Mouse (Mus musculus): ENCODE data around the gene Hist2h4.
"Not testable (repeated sequence)": the region's sequence is repeated elsewhere in the genome, so short reads cannot be mapped to it uniquely, and the experiment has no call there.

Hist2h4 gene

DNA sequence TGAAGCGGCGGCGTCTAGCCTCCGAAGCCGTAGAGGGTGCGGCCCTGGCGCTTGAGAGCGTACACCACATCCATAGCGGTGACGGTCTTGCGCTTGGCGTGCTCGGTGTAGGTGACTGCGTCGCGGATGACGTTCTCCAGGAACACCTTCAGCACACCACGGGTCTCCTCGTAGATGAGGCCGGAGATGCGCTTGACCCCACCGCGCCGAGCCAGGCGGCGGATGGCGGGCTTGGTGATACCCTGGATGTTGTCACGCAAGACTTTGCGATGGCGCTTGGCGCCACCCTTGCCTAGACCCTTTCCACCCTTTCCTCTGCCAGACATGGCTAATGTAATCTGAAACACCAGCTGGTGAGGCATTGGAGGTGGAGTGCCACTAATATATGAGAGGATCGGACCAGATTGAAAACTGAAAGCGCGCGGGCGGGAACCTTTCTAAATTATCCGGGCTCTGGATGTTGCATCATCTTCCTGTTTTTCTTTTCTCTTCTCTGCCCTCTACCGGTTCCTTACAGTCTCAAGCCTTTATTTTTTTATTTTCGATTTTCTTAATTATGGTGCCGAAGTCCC is at the start of gene Hist2h4:
TSS of gene Hist2h4 (minus strand) at position 333 of the 572 bp plus-strand sequence.
- peak; percentile 98 to 99 for DNase-seq (ENCODE audit: low spot score in 2 of 2)

DNA sequence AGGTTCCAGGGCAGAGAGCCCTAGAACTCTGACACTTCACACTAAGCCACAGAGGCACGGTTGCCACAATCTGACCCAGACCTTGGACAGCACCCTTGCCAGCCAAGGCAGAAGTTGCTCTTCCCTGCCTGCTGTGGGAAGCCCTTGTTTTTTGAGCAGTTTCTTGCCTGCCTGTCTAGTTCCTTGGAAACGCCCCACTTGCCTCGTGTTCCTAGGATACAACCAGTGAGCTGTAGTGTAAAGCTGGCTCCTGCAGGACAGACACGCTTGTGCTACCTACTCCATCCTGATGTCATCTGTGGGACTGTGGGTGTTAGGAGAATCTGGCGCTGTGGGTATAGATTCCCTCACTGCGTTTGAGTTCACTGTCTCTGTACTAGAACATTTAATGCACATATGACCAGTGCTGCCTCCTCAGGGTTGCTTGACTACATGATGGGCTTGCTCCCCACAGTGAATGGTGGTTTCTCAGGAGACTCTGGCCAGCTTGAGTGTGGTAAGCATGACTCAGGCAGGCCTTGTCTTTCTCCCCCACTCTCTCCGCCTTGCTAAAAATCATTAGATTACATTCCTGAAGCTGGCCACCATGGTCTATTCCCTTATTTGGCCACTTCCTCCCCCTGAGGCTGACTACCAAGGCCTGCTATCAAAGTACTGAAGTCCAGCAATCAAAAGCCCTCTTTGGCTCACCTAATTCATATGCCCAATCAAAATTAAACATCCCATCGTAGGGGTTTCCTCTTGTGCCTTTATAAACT is 49.4 kb upstream of the Hist2h4 start:
- no peak for DNase-seq (ENCODE audit: low spot score in 2 of 2)

- no peak for DNase-seq (ENCODE audit: low spot score in 2 of 2)
Measured at GRCm38 (mm10) chr3:96309441-96309840, 46.3 kb upstream of the Hist2h4 start.

DNA sequence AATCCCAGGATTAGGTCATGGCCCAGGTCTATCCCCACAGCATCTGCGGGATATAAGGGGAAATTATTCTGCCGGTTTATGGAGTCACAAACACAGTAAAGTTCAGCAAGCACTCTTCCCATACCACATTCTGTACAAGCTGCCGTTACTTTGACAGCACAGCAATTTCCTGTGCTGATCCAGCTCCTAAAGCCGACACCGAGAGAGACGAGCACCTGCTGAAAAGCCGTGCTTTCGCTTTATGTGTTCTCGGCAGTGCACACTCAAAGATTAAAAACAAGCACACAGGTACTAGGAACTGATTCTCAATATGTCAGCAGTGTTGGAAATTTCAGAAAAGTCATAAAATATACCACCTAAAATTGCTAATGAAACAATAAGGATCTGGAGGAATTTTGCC is 43.4 kb upstream of the Hist2h4 start:
- DNase-seq (ENCODE audit: low spot score in 2 of 2): no peak

DNA sequence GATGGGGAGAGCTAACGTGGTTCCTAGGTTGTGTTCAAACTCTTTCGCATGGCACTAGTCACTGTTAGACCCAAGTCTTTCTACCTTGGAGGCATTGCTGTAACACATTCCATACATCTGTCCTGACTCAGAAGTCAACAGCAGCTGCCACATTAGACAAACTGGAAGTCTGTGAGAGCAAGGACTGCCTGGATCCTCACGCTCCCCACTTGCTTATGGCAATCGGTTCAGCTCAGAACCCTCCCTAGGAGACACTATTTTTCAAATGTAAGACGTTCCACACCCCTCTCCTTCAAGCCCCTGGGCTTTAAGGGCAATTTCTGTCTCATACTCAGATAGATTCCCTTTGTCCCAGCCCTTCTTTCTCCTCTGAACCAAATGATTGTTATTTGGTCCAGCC is 39.0 kb upstream of the Hist2h4 start:
- no peak for DNase-seq (ENCODE audit: low spot score in 2 of 2)

DNA sequence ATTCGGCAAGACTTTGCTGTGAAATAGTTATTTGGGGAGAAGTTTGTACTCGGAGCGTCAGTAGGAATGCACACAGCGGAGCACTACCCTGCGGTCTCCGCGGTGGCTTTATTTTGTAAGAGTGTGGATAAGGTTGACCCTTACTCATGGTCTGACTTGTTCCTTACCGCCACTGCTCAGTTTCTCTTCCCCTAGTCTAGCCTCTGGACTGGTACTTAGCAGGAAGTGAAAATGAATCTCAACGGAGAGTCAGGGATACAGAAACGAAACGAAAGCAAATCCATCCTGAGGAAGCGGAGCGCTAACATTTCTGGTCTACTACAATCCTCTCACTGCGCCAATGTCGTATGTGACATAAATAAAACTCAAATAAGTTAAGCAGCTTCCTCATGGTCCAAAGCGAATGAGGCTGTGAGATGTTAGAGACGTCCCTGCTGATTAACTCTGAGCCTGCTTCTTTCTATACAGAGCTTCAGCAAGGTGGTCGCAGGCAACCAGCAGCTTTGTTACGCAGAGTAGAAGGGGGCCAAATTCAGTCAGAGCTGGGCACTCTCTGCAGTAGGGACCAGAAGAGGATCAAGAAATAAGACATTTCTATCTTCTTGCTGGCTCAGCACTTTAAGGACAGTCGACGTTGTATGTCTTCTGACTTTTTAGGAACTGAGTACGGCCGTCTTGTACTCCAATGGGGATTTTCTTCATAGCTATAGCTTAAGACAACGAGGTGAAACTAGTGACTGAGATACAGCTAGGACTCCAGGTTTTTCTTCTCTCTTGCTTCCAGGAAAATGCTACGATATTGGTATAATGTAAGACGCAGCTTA is 37.8 kb upstream of the Hist2h4 start:
- no peak for DNase-seq (ENCODE audit: low spot score in 2 of 2)

GRCm38 (mm10) chr3:96299562-96299961 is 36.5 kb upstream of the Hist2h4 start:
- DNase-seq (ENCODE audit: low spot score in 2 of 2): no peak

DNA sequence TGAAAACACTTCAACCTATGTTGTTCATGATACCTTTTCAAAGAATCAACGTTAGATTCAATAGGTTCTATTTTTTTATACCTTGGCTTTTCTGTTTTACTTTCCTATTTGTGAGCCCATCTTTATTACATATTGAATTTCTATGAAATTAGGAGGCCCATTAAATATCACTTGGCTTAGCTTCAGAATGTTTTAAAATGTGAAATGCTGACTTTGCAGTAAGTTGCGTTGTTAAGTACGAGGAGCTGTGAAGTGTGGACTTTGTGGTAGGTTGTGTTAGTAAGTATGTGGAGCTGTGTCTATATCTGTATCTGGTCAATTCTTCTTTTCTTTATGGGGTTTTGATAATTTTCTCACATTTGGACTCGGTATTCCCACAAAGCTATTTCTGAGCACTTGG is 35.2 kb upstream of the Hist2h4 start:
- DNase-seq (ENCODE audit: low spot score in 2 of 2): no peak

GRCm38 (mm10) chr3:96293787-96294186 is 30.7 kb upstream of the Hist2h4 start, which contains the start of gene Fcgr1:
Gene Fcgr1, minus strand, starts transcription at chr3:96293969.
- no peak for DNase-seq (ENCODE audit: low spot score in 2 of 2)

DNA sequence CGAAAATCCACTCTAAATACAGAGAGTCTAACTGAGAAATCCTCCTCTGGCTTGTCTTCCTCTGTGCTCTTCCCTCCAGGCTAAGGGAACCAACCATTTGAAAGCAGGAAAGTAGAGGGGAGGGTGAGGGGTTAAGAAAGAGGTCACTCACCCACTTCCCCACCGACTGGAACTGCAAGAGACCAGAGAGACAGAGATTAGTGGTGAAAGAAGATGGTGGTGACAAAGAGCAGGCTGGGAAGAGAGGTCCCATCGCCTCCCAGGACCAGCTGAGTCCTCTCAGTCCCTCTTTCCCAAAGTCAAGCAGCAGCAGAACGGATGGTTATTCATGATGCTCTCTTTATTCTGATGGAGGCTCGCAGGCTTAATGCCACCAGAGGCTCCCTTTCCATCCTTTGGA is 30.3 kb upstream of the Hist2h4 start:
- DNase-seq (ENCODE audit: low spot score in 2 of 2): no peak

DNA sequence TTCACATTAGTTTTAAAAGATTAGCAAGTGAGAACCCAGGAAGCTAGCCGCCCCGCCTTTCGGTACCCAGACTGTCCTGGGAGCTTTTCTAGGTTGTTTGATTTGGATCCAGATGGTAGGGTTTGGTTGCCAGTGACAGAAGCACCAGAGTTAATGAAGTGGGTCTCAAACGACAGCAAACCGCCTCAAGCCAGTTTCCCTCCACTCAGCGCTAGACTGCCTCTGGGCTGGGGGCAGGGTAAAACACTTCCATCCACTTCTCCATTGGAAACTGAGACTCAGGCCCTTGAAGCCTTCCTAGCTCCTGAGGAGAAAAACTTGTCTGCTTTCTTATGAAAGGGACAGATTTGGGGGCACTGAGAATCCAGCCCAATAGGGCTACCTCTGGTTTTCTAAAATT is 29.5 kb upstream of the Hist2h4 start:
- DNase-seq (ENCODE audit: low spot score in 2 of 2): no peak

GRCm38 (mm10) chr3:96290727-96291126 is 27.6 kb upstream of the Hist2h4 start:
- not testable (repeated sequence) for DNase-seq (ENCODE audit: low spot score in 2 of 2)

GRCm38 (mm10) chr3:96289201-96289600 is 26.1 kb upstream of the Hist2h4 start:
- no peak for DNase-seq (ENCODE audit: low spot score in 2 of 2)

DNA sequence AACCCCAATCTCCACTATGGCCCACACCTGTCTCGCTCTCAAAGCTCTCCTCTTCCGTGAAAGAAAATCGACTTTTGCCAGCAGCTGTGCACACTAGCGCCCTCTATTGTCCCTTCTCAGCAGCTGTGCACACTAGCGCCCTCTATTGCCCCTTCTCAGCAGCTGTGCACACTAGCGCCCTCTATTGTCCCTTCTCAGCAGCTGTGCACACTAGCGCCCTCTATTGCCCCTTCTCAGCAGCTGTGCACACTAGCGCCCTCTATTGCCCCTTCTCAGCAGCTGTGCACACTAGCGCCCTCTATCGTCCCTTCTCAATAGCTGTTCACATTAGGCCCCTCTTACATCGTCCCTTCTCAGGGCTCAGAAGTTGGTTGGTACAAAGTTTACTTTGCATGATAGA is 24.2 kb upstream of the Hist2h4 start:
- DNase-seq (ENCODE audit: low spot score in 2 of 2): not testable (repeated sequence)

DNA sequence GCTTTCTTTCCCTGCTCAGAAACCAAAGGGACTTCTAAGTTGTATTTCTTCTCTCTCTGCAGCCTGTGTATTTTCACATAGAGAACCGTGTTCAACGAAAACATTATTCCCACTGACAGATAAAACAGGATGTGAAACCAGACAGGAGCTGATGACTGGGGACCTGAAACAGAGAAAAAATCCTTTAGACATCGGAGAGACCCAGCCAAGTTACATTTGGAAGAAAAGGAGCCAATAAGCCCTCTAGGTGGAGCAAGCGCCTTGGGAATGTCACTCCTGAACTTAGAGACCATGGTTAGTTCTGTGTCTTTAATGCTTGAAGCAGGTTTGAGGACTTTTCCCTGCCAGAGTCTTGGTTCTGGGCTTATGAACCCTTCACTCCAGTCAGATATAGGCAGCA is 21.3 kb upstream of the Hist2h4 start:
- DNase-seq (ENCODE audit: low spot score in 2 of 2): no peak

GRCm38 (mm10) chr3:96280660-96281059 is 17.5 kb upstream of the Hist2h4 start:
- DNase-seq (ENCODE audit: low spot score in 2 of 2): no peak

DNA sequence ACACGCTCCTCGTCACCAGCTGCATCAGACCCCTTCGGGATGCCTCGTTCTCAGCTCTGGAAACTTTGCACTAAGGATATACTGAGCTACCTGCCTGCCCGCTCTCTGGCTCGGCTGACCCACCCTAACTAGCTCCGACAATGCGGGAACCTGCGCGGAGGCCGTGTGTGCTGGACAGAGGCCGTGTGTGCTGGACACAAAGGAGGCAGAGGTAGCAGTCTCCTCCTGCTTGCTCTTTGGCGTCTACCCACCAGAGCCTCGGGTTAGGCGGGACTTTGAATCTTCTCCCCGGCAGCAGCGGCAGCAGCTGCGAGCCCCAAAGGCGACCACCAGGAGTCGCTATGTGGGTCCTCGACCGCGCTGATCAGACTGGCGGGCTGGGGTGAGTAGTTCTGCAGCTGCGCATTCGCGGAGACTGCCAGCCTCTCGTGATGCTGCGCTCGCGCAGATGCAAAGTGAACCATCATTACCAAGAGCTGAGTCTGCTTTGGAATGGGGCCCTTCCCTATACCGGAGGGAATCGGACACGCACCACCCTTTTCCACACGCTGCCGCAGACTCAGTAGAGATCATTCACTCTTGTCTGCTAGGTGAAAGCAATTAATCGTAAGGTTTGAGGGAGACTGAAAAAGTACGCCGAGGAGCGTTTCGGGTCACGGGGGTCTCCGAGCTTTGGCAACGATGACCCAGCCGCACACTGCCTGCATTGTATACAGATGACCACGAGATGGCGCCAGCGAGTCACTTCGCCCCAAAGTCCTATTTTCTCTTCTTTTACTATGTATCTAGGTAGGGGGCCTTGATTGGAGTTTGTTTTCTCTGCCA is 14.9 kb upstream of the Hist2h4 start:
- DNase-seq (ENCODE audit: low spot score in 2 of 2): peak; percentile 79 to 90

DNA sequence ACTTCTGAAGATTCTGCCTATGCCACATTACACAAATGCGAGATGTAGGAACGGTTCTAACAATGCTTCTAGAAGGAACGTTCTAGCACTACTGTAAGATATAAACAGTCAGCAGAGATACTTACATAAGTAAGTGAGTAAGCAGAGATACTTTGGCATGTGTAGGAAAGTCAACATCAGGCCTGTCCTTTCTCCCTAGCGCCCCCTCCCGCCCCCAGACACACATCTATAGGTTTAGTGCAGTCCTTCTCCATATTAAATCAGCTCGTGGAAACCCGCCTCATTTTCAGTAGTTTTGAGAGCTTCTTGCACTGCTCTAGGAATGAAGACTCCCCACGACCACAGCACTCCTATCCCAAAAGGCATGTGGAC is 14.3 kb upstream of the Hist2h4 start:
- DNase-seq (ENCODE audit: low spot score in 2 of 2): peak in 1 of 2 experiments; percentile 37

DNA sequence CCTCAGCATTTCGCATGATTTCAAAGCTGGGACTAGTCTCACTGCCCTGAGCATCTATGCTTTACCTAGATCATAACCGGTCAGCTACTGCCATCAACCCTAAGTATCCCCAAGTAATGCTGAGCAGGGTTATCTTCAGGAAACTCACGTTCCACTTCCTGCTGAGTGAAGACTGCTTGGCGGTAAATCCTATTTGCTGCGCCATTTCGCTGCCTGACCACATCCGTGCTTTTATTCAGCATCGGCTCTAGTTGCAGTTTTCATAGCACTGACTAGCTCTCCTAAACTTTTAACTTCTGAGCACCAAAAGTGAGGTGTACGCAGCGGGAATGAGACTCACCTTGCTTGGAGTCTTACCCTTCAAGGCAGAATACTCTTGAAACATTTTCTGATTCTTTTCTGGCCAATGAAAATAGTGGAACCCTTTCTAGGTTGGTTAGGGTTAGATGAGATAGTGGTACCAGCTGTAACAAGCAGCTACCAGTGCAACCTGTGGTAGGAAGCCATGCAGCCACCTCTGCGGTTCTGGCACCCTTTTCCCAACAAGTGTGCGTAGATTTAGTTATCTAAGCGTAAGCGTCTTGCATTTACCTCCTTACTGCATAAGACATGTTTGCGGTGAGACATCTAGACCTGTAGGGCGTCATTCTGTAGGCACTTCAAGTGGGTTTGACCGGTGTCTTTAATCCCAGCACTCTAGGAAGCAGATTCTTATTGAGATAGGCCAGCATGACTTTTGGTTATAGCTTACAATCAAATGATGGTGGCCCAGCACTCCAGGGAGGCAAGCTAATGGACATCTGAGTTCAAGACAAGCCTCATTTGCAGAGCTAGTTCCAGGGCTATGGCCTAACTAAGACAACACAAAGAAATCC is 10.7 kb upstream of the Hist2h4 start:
- DNase-seq (ENCODE audit: low spot score in 2 of 2): no peak

DNA sequence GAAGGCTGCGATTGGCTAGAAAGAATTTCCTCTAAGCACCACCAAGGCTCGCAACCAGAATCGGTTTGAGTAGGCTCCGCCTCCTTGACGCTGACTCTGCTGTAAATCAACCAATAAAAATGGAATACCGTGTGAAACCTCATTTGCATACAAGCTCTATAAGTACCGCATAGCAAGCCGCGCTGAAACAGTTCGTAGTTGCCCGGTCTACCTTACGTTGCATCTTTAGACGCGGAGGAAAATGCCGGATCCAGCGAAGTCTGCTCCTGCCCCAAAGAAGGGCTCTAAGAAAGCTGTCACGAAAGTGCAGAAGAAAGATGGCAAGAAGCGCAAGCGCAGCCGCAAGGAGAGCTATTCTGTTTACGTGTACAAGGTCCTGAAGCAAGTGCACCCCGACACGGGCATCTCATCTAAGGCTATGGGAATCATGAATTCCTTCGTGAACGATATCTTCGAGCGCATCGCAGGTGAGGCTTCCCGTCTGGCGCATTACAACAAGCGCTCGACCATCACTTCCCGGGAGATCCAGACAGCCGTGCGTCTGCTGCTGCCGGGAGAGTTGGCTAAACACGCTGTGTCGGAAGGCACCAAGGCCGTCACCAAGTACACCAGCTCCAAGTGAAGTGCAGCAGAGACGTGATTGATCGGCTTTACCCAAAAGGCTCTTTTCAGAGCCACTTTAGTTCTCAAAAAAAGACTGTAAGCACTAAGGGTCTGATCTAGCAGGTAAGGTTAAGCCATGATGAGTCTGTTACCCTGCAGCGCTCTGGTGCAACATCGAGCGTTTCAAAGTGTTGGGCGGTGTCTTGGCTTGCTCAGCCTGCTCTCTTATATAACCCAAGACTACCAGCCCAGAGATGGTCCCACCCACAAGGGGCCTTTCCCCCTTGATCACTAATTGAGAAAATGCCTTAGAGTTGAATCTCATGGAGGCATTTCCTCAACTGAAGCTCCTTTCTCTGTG is 6.7 kb upstream of the Hist2h4 start, which contains the start of gene Hist2h2bb:
TSS of gene Hist2h2bb (plus strand) at position 242 of the 964 bp plus-strand sequence.
- peak; percentile 92 to 95 for DNase-seq (ENCODE audit: low spot score in 2 of 2)

All from frontal cortex, postnatal 25 days (tissue).